Mouse (Mus musculus) lung, adult 2 months (tissue): ENCODE results near the gene Cdx2.

Experiments
- CTCF ChIP-seq: fragments of 200-500 bp; IDR thresholded peaks from 2 replicates; pipeline ENCODE4 v1.5.1; 2011; ENCODE audit warnings: mild to moderate bottlenecking, low read length, control low read depth; ENCODE audit not compliant: insufficient read depth
- POLR2A ChIP-seq: fragments of 200-500 bp; IDR thresholded peaks from 2 replicates; pipeline ENCODE4 v1.6.1; 2011; ENCODE audit warnings: low read depth, mild to moderate bottlenecking, control low read depth, low read length, borderline replicate concordance; ENCODE audit errors: extremely low read depth

DNA sequence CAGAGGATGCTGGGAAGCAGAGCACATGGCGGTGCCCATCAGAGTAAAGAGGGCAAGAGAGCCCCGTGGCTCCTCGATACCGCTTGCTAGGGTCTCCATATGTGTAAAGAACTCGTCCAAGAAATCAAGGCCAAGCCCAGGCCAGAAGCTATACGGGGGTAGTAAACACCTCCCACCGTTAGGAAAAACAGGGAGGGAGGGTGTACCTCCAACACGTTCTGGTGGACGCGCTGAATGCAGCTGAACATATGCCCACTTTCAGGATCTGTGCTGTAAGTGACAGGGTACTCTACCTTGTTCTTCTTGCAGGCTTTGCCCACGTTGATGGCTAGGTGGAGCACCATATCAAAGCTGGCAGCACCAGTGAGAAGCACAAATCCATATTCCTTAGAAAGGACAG is 18.9 kb upstream of the Cdx2 start:
- TF ChIP-seq POLR2A (no peak), CTCF (no peak)
